Comparison of ENCODE assay signal across 14 mouse cellular contexts in genomic region chr2:180469768-180470167, GRCm38 (mm10). TPM values are rescaled to one million over a fixed set of nuclear protein-coding genes. Genes with fewer than 3 reads are reported as not detected.
A peak's percentile ranks its signal among the peaks of the same experiment; 100 is the strongest.
DNase-seq lines count a peak whose midpoint lies in the region; ATAC-seq and TF ChIP-seq lines count a peak whose summit lies in the region.
"Had no signal": no experiment of that assay in that cellular context is flagged by ENCODE, and none has a peak within 500 bp of the region (broad histone marks: within the 10 kb centered on the region; RNA-seq: fewer than 3 reads in every experiment).

No protein-coding gene starts in this region.

- H3K27ac ChIP-seq in forebrain, postnatal 0 days (ENCODE audit: low read depth, low read length) = no peak overlapping the region
- no peak overlapping the region for H3K27ac ChIP-seq in forebrain, embryonic 10.5 days
- H3K27ac ChIP-seq in kidney, adult 2 months (ENCODE audit: insufficient read depth, low read depth, low read length) = no peak overlapping the region
- H3K27ac ChIP-seq: lung, embryonic 15.5 days; midbrain, embryonic 12.5 days had no signal

- no peak for DNase-seq in forebrain, postnatal 0 days
- DNase-seq in forebrain, embryonic 10.5 days (ENCODE audit: extremely low spot score, low spot score) = no peak
- DNase-seq in kidney, adult 2 months = peak; percentile 59
- DNase-seq in kidney, postnatal 4 days = no peak
- DNase-seq in retina, postnatal 1 day = peak; percentile 58
- no peak for DNase-seq in retina, embryonic 14.5 days (ENCODE audit: low spot score)
- DNase-seq in frontal cortex, adult 2 months (ENCODE audit: extremely low spot score in 1 of 2, low spot score in 1 of 2) = no peak
- no peak for DNase-seq in embryo, embryonic 11 days
- DNase-seq: cerebellum, adult 2 months; layer of hippocampus, adult 9-11 months; thymus, postnatal 14 days had no signal

- TF ChIP-seq POLR2A in kidney, adult 2 months (IDR thresholded peaks at IDR 0.05; ENCODE audit: low read depth, low read length) = no peak

- H3K36me3 ChIP-seq in forebrain, postnatal 0 days (ENCODE audit: insufficient read depth) = no peaks in the 10 kb centered on the region; the same call in 1 of the 2 replicates
- H3K36me3 ChIP-seq in forebrain, embryonic 10.5 days (replicated peaks) = peaks cover 30% of the 10 kb centered on the region
- no peaks in the 10 kb centered on the region for H3K36me3 ChIP-seq in kidney, adult 2 months (ENCODE audit: control insufficient read depth, insufficient read depth, low read length)
- H3K36me3 ChIP-seq: lung, embryonic 15.5 days; midbrain, embryonic 12.5 days had no signal

- no peak overlapping the region for H3K4me2 ChIP-seq in forebrain, postnatal 0 days (ENCODE audit: low read depth)
- H3K4me2 ChIP-seq: lung, embryonic 15.5 days; midbrain, embryonic 12.5 days had no signal

- no peak for ATAC-seq in forebrain, postnatal 0 days

- H3K4me3 ChIP-seq in forebrain, postnatal 0 days (ENCODE audit: low read depth, low read length) = no peak overlapping the region
- H3K4me3 ChIP-seq in forebrain, embryonic 10.5 days = no peak overlapping the region
- no peak overlapping the region for H3K4me3 ChIP-seq in kidney, adult 2 months (ENCODE audit: insufficient read depth, low read depth, low read length)
- H3K4me3 ChIP-seq: lung, embryonic 15.5 days; midbrain, embryonic 12.5 days had no signal

- peak; percentile 10; the same call in 1 of the 2 replicates for TF ChIP-seq CTCF in forebrain, postnatal 0 days (IDR thresholded peaks at IDR 0.05; ENCODE audit: low read depth)
- TF ChIP-seq CTCF in kidney, adult 2 months (conservative IDR thresholded peaks at IDR 0.05; ENCODE audit: insufficient read depth, insufficient read length, low read depth, low read length) = peak; percentile 49

- no peaks in the 10 kb centered on the region for H3K4me1 ChIP-seq in forebrain, postnatal 0 days (ENCODE audit: insufficient read depth)
- H3K4me1 ChIP-seq in forebrain, embryonic 10.5 days = peaks cover 20% of the 10 kb centered on the region
- no peaks in the 10 kb centered on the region for H3K4me1 ChIP-seq in kidney, adult 2 months (ENCODE audit: control insufficient read depth, insufficient read depth, low read length)
- H3K4me1 ChIP-seq: midbrain, embryonic 12.5 days had no signal

- no peaks in the 10 kb centered on the region for H3K27me3 ChIP-seq in forebrain, postnatal 0 days (ENCODE audit: insufficient read depth, low read length)
- peaks cover 22% of the 10 kb centered on the region for H3K27me3 ChIP-seq in forebrain, embryonic 10.5 days (ENCODE audit: poor library complexity, severe bottlenecking)
- no peaks in the 10 kb centered on the region for H3K27me3 ChIP-seq in kidney, adult 2 months (replicated peaks; ENCODE audit: control insufficient read depth, insufficient read depth, low read length)
- H3K27me3 ChIP-seq: lung, embryonic 15.5 days had no signal

- no peaks in the 10 kb centered on the region for H3K9me3 ChIP-seq in forebrain, postnatal 0 days (ENCODE audit: low read length)
- no peaks in the 10 kb centered on the region for H3K9me3 ChIP-seq in forebrain, embryonic 10.5 days
- H3K9me3 ChIP-seq: lung, embryonic 15.5 days; midbrain, embryonic 12.5 days had no signal

- 70% methylated on average over 9 of the region's 9 CpGs for WGBS in forebrain, postnatal 0 days
- 74% methylated on average over 9 of the region's 9 CpGs for WGBS in forebrain, embryonic 10.5 days
- 56% methylated on average over 9 of the region's 9 CpGs for WGBS in kidney, adult 2 months

- no peak overlapping the region for H3K9ac ChIP-seq in forebrain, postnatal 0 days
- H3K9ac ChIP-seq: lung, embryonic 15.5 days; midbrain, embryonic 12.5 days had no signal

RNA-seq across cellular contexts. Expression of gene Slco4a1, which starts 13.7 kb away (rescaled TPM):
- total RNA-seq in forebrain, postnatal 0 days (2014; rRNA removed) = 1.8 TPM in 2 replicates
- polyA plus RNA-seq in forebrain, postnatal 0 days (2015; fragmentation: Nextera tagmentation; extraction: Ambion mirVana) = 1.3 and 1.6 TPM in 2 replicates
- 4.9 and 6.9 TPM in 2 replicates for polyA plus RNA-seq in forebrain, embryonic 10.5 days (2016; fragmentation: Nextera tagmentation; extraction: Ambion mirVana)
- polyA plus RNA-seq in kidney, adult 2 months (2012; rRNA removed) = 49.4 and 64.7 TPM in 2 replicates
- polyA plus RNA-seq in frontal cortex, adult 2 months (2012; rRNA removed) = 3.1 and 3.4 TPM in 2 replicates
- total RNA-seq: MEL had no signal

RNA-seq across cellular contexts. Expression of gene Ntsr1, which starts 30.0 kb away (rescaled TPM):
- 19.8 and 35.8 TPM in 2 replicates for total RNA-seq in forebrain, postnatal 0 days (2014; rRNA removed)
- polyA plus RNA-seq in forebrain, postnatal 0 days (2015; fragmentation: Nextera tagmentation; extraction: Ambion mirVana) = 13.2 and 18.1 TPM in 2 replicates
- not detected in 2 replicates for polyA plus RNA-seq in forebrain, embryonic 10.5 days (2016; fragmentation: Nextera tagmentation; extraction: Ambion mirVana)
- not detected in 2 replicates for polyA plus RNA-seq in kidney, adult 2 months (2012; rRNA removed)
- polyA plus RNA-seq in frontal cortex, adult 2 months (2012; rRNA removed) = 4.5 and 5.2 TPM in 2 replicates
- total RNA-seq: MEL had no signal

Comparison
In these comparisons a context has a peak if more than half of its experiments do, and no peak if none do; other contexts are left out.
1. DNase-seq: peak in kidney, adult 2 months (single experiment) and retina, postnatal 1 day (single experiment); none in forebrain, postnatal 0 days (single experiment), forebrain, embryonic 10.5 days (single experiment), kidney, postnatal 4 days (0 of 2), retina, embryonic 14.5 days (single experiment), frontal cortex, adult 2 months (0 of 2) and embryo, embryonic 11 days (single experiment).